Mouse (Mus musculus) 416B (cell line): ENCODE measurements around the gene Zfp36.

ENCODE experiments used
- DNase-seq: peaks from one replicate; pipeline ENCODE4 v3.0.0; 2011; ENCODE audit warnings: low read depth

Zfp36 gene

GRCm38 (mm10) chr7:28384162-28384561 lies 4.1 kb upstream of the Zfp36 start:
- DNase-seq, result no peak

- no peak for DNase-seq
Observed at GRCm38 (mm10) chr7:28383606-28384005, 3.6 kb upstream of the Zfp36 start.

- peak; percentile 100 for DNase-seq
Observed at GRCm38 (mm10) chr7:28382981-28383396, 2.9 kb upstream of the Zfp36 start.

GRCm38 (mm10) chr7:28382347-28382951 lies 2.4 kb upstream of the Zfp36 start:
- DNase-seq, result no peak

- peak; percentile 95 for DNase-seq
Observed at GRCm38 (mm10) chr7:28381938-28382337, 1.9 kb upstream of the Zfp36 start.

GRCm38 (mm10) chr7:28381017-28381790 lies 1.2 kb upstream of the Zfp36 start:
- DNase-seq, result peak; percentile 96

- peak; percentile 96 for DNase-seq
Observed at GRCm38 (mm10) chr7:28378769-28379651, 1.0 kb downstream of the Zfp36 start.

- peak; percentile 70 for DNase-seq
Observed at GRCm38 (mm10) chr7:28378066-28378690, 1.9 kb downstream of the Zfp36 start.

- no peak for DNase-seq
Observed at GRCm38 (mm10) chr7:28377190-28378065, 2.6 kb downstream of the Zfp36 start.

- DNase-seq, result peak; percentile 81
Observed at GRCm38 (mm10) chr7:28376011-28376771, 3.9 kb downstream of the Zfp36 start.

GRCm38 (mm10) chr7:28375176-28375921 lies 4.7 kb downstream of the Zfp36 start:
- DNase-seq, result peak; percentile 97

- no peak for DNase-seq
Observed at GRCm38 (mm10) chr7:28374647-28375046, 5.4 kb downstream of the Zfp36 start.

GRCm38 (mm10) chr7:28373891-28374495 lies 6.1 kb downstream of the Zfp36 start:
- DNase-seq, result no peak

- DNase-seq, result peak; percentile 93
Observed at GRCm38 (mm10) chr7:28373131-28373581, 6.9 kb downstream of the Zfp36 start.

- DNase-seq, result peak; percentile 100
Observed at GRCm38 (mm10) chr7:28372251-28373108, 7.6 kb downstream of the Zfp36 start, which contains the start of gene Plekhg2. Gene Plekhg2, minus strand, starts transcription at chr7:28372599.

GRCm38 (mm10) chr7:28371514-28371989 lies 8.5 kb downstream of the Zfp36 start:
- DNase-seq, result no peak

- no peak for DNase-seq
Observed at GRCm38 (mm10) chr7:28370977-28371513, 9.0 kb downstream of the Zfp36 start.

- no peak for DNase-seq
Observed at GRCm38 (mm10) chr7:28370051-28370450, 10.0 kb downstream of the Zfp36 start.
